Mouse (Mus musculus) R1 (cell line): ENCODE data around the gene Megf6.
A peak's percentile ranks its signal among the peaks of the same experiment; 100 is the strongest.

ENCODE experiments used
- DNase-seq: peaks from one replicate; pipeline ENCODE4 v3.0.0-alpha.2; 2018; ENCODE audit warnings: low read depth, low spot score

The Megf6 gene

DNA sequence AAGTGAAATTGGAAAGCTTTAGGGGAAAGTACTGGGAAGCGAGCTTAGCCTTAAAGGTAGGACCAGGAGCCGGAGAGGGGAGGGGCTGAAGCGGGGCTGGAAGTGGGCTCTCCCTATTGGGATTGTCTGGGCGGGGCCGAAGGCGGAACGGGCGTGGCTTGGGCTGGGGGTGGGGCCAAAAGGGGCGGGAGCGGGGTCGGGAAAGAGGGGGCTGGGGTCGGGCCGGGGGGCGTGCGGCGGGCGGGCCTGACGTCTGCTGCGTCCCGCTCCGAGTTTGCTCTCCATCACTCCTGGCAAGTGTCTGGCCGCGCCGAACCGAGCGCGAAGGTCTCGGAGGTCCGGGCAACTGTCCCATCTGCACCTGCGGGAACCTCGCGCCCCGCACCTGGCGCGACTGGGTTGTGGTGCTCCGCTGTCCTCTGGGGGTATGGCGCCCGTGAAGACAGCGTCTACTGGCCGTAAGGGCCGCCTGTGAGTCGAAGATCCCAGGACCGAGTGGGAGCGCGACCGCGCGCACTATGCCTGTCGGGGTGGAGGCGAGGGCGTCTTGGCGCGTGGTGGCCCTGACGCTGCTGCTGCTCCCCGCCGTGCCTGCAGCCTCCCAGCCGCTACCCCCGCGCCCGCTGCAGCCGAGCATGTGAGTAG is at the start of gene Megf6:
TSS of gene Megf6 (plus strand) at position 225 of the 645 bp plus-strand sequence.
- DNase-seq, result peak; percentile 89

DNA sequence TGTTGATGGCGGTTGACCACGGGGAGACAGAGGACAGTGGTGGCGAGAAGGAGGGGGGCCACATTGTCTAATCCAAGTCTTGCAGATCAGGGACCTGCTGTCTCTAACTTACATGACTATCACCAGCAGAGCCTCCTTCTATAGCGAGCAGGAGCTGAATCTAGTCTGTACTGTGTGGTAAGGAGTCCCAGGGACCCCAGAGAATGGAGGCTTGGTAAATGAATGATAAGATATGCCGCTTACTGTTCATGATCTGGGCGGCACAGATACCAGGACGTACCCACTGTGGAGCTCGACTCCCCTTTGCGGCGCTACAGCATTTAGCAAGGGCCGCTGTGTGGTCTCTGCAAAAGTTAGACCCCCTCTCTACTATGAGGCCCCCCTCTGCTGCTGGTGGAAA is 48.7 kb upstream of the Megf6 start:
- DNase-seq, result no peak

DNA sequence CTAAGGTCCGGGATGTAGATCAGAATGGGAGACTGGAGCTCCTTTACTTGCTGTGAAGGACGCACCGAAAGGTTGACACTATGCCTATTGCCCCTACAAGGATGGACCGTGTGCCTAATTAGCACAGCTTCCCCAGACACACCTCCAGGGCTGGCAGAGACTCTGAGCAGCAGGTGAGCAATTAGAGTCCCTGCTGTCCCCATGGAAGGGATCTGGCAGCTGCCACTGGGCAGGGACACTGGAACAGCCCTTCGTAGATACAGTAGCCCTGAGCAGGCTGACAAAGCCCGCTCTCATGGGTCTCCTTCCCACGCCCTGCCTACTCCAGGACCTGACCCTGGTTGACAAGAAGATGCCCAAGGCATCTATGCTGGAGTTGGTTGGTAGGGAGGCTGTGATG is 48.2 kb upstream of the Megf6 start:
- no peak for DNase-seq

DNA sequence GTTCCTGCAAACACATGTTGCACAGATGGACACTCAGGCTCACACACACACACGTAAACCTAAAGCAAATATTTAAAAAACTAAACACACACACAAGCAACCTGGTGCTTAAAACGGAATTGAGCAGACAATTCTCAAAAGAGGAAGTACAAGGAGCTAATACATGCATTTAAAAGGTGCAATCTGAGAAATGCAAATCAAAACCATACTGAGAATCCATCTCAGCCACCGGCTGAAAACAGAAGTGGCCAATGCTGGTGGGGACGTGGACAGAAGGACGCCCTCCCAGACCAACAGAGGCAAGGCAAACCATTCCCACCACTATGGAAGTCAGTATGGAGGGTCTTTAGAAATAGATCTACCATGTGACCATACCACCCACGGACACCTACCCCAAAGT is 47.0 kb upstream of the Megf6 start:
- no peak for DNase-seq

DNA sequence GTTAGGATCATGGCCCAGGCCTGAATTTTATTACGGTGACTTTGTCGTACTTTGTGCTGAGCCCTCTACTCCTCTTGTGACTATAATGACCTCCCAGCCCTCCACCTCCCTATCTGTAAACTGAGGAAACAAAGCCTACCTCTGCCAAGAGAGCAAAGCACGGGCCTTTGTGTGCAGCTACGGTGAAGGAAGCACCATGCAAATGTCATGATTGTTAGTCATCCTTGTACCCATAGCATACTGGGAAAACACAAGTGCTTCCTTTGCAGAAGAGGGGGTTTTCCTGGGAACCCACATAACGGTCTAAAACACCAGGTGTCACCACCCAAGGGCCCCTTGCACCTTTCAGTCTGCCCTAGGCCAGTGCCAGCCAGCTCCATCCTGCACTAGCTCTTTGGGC is 45.3 kb upstream of the Megf6 start:
- DNase-seq, result no peak

DNA sequence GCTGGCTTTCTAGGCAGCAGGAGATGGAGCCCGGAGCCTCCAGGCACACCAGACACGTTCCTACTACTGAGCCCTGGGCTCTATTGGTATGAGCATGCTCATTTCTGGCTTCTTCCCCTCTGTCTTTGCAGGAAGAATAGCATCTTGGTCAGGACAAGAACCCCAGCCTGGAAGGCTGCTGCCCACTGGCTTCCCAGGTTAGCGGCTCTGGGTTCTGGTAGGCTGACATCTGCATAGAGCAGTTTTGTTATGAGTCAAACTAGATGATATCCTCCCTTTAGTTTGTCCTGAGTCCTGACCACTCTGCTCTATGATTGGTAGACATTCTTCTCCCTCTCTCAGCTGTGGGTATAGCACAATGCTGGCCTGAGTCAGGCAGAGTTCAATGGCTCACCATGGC is 43.3 kb upstream of the Megf6 start:
- DNase-seq, result no peak

DNA sequence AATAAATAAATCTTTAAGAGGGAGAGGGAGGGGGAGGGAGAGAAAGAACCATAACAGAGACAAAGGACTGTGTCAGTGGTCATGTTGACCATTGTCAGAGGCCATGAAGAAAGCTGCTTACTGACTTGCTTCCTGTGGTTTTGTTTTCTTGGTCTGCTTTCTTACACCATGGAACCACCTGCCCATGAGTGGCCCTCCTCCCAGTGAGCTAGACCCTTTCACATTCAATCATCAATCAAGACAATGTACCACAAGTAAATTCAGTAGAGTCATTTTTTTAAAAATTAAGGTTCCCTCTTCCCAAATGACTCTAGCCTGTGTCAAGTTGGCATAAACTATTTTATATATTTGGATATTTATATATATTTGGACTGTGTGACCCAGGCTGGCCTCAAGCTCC is 40.6 kb upstream of the Megf6 start:
- no peak for DNase-seq

DNA sequence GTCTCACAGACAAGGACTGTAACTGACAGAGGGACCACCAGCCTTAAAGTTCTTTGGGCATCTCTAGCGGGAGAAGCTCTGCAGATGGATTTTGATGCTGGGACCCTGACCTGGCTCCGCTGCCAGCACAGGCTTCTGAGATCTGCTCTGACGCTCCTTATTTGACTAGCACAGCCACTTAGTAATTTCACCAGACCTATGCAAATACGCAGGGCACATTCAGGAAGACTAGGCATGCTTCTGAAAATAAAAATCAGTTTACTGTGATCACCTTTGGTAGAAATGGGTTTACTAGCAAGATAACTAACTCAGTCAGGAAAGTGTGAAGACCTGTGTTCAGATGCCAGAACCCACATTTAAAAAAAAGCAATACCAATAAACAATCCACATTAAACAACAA is 38.6 kb upstream of the Megf6 start:
- no peak for DNase-seq

DNA sequence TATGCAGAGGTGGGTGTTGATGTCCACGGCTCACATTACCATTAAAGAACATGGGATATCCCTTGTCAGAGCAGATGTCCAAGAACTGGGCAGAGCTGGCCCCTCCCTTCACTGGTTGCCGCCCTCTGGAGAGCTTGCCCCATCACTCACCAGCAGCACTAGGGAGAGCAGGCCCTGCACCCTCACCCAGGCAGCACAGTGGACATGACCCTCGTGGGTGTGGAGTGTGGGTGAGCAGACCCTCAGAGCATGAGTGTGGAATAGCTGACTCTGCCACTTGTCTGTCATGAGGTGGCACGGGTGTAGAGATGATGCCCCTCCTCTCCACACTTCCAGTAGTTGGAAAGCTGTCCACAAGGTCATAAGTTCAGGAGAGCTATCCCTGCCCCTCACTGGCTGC is 35.7 kb upstream of the Megf6 start:
- no peak for DNase-seq

DNA sequence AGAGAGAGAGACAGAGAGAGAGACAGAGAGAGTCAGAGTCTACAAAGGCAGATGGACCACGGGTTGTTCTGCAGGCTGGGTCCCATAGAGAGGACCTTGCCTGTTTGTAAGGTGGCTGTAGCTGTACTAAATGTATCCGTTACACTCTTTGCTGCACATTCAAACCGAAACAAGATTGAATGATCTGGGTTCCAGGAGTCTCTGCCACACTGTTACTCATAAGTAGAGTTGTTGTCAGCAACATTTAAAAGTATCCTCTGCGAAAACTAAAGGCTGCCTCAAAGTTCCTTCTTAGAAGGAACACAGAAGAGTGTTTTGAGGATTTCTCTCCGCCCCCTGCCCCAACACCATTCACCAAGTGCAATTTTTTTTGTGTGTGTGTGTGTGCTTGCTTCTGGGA is 33.4 kb upstream of the Megf6 start:
- no peak for DNase-seq

DNA sequence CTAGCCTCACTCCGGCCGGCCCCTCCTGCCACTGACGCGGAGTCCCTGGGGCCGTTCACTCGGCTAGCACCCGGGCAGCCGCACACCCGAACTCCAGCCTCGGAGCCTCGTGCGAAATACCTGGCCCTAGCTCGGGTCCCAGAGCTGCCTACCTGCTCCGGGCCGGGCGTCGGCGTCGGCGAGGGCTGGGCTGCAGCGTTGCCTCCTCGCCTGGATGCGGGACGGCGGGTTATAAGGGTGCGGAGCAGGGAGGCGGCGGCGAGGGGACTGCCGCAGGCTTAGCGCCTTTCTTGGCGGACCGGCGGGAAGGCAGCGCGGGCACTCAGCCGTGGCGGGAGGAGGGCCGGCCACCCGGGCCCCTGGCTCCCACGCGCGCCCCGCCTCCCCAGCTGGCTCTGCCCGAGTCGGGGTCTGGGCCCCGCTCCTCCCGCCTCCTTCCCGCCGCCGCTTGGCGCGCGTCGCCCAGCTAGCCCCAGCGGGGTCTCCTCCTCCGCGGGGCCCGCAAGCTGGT is 30.8 kb upstream of the Megf6 start:
- DNase-seq, result peak; percentile 27

DNA sequence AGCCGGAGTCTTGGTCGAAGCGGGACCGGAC is 30.5 kb upstream of the Megf6 start, which contains the start of gene Trp73:
TSS of gene Trp73 (minus strand) at position 27 of the 31 bp plus-strand sequence.
- DNase-seq, result no peak

DNA sequence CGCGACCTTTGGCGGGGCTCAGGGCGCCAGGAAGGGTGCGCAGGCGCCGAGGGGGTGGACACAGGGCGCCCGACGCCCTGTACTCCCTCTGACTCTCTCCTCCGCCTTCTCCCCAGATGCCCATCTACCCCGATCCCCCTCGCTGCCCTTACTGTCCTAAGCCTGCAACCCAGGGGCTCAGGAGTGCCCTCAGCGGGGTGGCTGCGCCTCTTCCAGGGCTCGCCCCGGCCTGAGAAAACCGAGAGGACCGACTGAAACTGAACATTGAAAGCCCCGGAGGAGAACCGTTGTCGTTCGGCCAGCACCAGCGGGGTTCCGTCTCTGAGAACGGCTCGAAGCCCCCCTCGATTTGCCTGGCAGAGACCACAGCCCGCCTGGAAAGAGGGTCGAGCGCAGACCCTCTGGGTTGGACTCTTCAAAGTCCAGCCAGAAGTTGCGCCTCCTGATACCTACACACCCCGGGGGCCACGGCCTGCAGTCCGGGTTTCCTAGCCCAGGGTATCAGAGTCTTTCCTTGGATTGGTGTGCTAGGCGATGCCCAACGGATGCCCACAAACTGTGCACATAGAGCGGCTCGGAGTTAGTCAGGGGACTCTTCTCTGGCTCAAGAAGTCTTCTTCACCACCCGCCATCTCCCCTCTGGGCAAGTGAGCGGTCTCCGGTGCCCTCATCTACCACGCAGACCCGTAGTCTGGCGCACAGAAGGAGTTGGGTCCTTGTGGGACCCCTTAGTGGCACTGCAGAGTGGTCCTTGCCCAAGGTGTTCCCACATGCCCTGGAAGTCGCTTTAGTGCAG is 30.1 kb upstream of the Megf6 start:
- peak; percentile 16 for DNase-seq

DNA sequence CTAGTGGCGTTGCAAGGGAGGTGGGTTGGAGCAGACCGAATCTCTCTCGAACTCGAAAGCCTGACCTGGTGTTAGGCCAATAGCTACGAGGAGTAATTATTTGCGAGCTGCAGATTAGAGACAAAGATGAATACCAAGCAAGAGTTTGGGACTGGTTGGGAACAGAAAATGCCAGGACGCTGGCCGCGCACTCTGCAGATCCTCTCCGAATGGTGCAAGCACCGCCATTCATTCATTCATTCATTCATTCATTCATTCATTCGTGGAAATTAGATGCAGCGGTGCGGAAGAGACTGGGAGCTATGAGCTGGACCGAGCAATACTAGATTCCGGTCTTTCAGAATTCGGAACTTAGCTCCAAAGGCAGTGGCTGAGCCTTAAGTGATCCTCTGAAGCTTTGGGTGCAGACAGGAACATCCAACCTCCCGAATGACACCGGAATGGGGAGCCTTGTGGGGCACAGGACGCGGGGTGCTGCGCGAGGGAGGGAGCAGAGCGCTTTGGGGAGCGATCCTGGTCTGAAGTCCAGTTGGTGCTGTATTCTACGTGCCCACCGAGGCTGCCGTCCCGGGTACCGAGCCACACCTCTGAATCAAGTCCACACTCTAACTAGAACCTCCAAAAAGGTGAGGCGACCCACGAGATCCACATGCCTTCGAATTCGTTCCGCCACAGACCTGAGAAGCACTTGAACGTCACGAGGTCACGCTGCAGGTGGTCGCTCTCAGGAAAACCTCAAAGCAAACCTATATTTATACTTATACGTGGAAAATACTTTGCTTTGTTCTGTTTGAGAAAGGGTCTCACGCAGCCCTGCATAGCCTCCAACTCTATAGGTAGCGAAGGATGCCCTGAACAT is 29.3 kb upstream of the Megf6 start:
- peak; percentile 25 for DNase-seq

DNA sequence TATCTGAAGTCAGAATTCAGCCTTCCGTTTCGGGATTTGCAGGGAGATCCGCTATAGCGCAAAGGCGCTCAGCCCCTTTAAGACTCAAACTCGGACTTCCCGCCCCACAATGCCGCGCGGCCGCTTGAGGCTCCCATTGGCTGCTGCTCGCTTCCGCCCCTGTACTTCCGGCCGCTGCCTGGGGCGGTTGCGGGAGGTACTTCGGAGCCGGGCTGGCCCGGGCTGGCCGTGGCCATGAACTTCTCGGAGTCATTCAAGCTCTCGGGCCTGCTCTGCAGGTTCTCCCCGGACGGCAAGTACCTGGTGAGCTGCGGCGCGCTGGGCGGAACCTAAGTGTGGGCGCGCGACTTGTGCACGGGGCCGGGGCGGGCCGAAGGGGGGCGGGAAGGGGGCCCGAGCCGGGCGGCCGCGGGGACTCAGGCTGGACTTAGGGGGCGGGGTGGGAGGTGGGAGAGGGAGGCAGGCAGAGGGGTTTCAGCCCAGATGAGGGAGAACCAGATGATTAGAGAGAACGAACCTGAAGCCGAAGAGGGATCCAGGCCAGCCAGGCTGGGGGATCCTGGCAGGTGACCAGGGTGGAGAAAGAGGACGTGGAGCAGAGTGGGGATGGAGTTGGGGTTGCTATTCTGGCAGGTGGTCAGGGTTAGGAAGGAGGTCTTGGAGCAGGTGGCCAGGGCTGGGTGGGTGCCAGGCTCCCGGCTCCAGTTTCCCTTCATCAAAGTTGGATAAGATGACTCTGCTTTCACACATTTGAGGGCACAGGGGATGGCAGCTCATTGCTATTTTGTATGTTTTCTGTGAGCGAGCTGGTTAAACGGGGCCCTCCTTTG is 28.1 kb upstream of the Megf6 start, which contains the start of gene Wrap73:
TSS of gene Wrap73 (plus strand) at position 162 of the 830 bp plus-strand sequence.
- DNase-seq, result peak; percentile 93

DNA sequence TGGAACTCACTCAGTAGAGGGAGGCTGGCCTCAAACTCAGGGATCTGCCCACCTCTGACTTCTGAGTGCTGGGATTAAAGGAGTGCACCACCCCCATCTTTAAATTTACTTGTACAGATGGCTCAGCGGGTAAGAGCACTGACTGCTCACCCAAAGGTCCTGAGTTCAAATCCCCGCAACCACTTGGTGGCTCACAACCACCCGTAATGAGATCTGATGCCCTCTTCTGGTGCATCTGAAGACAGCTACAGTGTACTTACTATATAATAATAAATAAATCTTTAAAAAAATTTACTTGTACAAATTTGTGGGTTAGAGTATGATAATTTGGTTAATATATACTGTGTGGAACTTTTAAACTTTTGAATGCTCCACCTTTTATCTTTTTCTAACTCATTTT is 25.8 kb upstream of the Megf6 start:
- DNase-seq, result no peak

DNA sequence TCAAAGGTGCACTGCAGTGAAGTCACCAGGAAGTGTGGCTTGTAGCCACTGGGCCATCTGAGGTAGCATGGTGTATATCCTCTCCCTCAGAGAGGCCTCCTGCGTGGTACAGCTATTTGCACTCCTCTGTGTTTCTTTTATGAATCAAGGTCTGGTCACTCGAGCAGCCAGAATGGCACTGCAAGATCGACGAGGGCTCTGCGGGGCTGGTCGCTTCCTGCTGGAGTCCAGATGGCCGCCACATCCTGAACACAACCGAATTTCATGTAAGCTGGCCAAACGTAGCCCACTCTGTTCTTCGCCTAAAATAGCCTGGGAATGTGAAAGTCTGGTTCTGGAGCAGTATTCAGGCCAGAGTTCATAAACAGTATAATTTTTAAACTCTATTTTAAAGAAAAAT is 24.2 kb upstream of the Megf6 start:
- DNase-seq, result no peak

DNA sequence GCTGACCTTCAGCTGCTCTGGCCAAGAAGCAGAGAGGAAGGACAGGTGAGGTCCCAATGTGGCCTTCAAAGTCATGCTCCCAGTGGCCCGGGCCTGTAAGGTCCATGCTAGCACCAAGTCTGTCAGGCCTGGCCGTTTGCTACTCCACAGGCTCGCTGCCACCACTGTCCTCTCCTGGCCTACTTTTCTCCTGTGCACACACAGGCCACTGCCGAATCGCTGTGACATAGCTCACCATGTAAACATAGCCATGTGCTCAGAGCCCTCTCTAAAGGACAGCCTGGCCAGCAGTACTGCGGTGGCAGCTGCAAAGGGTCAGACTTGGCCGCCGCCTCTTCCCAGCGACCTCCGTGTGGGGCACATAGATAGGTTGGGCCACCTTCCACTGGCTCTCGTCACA is 16.4 kb upstream of the Megf6 start:
- DNase-seq, result no peak

DNA sequence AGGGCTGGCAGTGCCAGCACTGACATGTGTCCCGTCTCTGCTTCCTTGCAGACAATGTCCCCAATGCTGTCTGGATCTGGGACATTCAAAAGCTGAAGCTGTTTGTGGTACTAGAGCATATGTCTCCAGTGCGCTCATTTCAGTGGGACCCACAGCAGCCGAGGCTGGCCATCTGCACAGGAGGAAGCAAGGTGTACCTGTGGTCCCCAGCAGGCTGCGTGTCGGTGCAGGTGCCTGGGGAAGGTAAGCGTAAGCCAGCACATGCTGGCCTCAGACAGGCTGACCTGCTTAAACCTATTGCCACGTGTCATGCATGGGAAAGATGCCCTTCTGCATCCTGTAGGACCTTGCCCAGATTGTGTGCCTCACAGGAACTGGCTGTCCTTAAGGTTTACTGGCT is 14.5 kb upstream of the Megf6 start:
- no peak for DNase-seq

DNA sequence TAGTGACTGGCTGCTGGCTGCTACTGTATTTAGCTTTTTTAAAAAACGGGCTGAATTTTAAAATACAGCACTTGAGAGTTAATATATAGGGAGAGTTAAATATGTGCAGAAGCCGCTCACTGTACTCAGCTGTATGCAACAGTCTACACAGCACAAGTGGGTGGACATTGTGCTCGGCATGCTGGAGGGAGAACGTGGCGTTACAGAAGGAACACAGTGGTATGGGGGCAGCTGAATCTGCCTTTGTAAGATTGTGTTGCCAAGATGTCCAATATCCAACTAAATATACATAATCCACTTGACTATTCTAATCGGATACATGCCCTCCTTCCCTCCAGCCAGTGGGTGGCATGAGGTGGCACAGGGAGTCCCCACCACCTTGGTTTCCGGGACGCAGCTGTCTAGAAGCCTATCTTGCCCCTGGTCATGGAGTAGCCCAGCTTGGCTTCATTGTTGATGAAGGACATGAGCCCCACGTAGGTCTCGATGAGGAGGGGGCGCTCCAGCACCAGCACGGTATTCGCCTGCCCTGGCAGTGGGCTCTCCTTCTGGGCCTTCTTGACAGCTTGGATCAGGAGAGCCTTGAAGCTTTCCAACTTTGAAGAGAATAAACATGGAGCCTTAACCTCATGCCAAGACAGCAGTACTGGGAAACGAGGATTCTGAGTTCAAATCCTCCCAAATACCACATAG is 12.4 kb upstream of the Megf6 start:
- DNase-seq, result no peak

DNA sequence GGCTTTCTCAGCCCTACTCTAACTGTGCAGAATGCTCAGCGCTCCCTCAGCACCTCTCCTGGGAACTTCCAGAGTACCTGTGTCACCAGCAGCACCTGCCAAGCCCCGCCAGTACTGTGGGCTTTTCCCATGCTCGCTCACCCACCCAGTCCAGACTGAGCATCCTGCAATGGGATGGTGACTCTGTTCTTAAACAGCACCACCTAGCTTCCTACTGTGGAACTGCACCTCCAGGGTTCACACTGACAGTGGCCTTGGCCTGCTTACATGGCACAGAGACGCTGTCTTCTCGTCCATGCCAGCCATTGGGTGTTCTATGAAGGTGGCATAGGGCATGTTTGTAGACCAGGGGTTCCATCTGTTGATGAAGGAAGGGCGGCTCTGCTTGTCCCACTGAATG is 11.5 kb upstream of the Megf6 start:
- peak; percentile 87 for DNase-seq
